Mouse (Mus musculus): ENCODE data around the gene Ppp3ca.

GRCm38 (mm10) chr3:136702861-136703260 is 32.9 kb downstream of the Ppp3ca start:
- TF ChIP-seq CTCF (IDR thresholded peaks at IDR 0.05; ENCODE audit: low read depth, low read length) = no peak
- no peak for TF ChIP-seq EP300 (IDR thresholded peaks at IDR 0.05; ENCODE audit: insufficient read depth, low read depth, low read length)
- no peak for TF ChIP-seq POLR2A (IDR thresholded peaks at IDR 0.05; ENCODE audit: insufficient read depth, low read length)

All from ES-Bruce4 (cell line).